Mouse (Mus musculus): ENCODE results near the gene Rab30. TPM values are rescaled to one million over a fixed set of nuclear protein-coding genes. Genes with fewer than 3 reads are reported as not detected.
"Not testable (repeated sequence)": the region's sequence is repeated elsewhere in the genome, so short reads cannot be mapped to it uniquely, and the experiment has no call there.

Gene Rab30
- total RNA-seq, 2 experiments from 2014 or later, result 4.4 to 8.0 TPM

GRCm38 (mm10) chr7:92742774-92743173 is 1.4 kb downstream of the Rab30 start:
- DNase-seq (ENCODE audit: low spot score in 2 of 2), result no peak

- no peak for DNase-seq (ENCODE audit: low spot score in 2 of 2)
Measured at GRCm38 (mm10) chr7:92743325-92743724, 1.9 kb downstream of the Rab30 start.

GRCm38 (mm10) chr7:92750395-92750794 is 9.0 kb downstream of the Rab30 start:
- no peak for DNase-seq (ENCODE audit: low spot score in 2 of 2)

DNA sequence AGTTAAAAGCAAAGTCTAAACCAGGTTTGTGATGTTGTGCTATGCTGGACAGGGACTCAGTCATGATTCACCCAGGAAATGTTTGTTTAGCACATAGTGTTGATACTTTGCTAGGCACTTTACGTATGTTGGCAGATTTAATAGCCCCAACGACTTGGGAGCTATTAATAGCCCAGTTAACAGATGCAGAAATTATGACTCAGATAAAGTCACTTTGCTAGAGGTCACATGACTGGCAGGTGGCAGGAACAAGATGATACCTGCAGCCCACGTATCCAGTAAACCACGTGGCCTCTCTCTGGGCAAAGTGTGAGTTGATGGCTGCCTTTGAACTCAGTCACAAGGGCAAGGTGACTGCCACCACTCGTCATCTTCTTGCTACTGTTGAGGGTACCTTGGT is 16.7 kb downstream of the Rab30 start:
- DNase-seq (ENCODE audit: low spot score in 2 of 2), result no peak

DNA sequence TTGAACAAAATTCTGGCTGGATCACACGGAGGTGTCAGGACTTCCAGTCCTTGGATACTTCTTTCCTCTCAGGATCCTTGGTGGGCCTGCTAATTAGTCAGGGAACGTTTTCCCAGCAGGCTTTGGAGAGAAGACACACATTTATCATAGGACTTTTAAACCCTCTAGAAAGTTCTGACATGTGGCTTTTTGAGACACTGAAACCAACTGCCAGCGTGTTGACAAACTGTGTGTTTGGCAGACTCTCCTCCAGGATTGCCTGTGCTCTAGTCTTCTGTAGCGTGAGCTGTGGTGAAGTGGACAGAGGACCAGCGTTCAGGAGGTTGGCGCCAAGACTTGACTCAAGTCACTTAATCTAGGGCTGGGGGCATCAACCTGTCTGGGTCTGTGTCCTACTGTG is 19.2 kb downstream of the Rab30 start:
- no peak for DNase-seq (ENCODE audit: low spot score in 2 of 2)

GRCm38 (mm10) chr7:92761161-92761560 is 19.8 kb downstream of the Rab30 start:
- DNase-seq (ENCODE audit: low spot score in 2 of 2), result no peak

- DNase-seq (ENCODE audit: low spot score in 2 of 2), result no peak
Measured at GRCm38 (mm10) chr7:92765426-92765825, 24.0 kb downstream of the Rab30 start.

DNA sequence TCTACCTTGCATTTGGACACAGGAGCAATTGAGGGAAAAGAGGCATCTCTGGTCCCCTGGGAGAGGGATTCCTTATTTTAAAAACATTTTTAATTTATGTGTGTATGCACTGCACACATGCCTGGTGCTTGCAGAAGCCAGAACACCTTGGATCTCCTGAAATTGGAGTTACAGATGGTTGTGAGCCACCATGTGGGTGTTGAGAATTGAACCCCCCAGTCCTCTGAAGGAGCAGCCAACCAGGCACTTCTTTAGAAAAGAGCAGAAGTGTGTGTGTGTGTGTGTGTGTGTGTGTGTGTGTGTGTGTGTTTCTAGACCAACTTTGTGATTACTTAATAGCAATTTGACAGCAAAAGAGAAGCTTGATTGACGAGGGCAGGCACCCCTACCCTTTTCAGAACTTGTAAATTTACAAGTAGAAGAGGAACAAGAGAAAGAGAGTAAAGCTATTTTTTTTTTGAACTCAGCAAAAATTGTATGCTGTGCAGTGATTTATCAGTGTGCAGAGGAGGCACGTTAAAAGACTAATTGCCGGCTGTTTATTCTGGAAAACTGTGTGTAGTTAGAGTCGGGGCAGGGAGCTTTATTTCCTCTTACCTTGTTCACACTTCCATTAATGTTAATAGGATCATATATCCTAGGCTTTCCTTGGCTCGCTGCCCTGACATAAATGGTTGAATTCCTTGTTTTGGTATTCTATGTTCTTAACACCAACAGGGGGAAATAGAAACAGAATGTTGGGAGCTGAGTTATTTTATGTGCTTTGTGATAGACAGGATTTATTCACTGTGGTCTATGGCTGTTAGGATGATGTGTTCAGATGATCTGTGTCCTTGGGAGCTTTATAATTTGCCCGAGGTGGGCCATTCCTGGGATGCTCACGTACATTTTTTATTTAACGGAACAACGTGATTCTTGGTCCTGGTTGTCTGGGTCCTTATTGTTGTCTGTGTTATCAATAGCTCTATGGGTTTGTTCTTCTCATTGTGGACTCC is 25.0 kb downstream of the Rab30 start:
- DNase-seq (ENCODE audit: low spot score in 2 of 2), result no peak

DNA sequence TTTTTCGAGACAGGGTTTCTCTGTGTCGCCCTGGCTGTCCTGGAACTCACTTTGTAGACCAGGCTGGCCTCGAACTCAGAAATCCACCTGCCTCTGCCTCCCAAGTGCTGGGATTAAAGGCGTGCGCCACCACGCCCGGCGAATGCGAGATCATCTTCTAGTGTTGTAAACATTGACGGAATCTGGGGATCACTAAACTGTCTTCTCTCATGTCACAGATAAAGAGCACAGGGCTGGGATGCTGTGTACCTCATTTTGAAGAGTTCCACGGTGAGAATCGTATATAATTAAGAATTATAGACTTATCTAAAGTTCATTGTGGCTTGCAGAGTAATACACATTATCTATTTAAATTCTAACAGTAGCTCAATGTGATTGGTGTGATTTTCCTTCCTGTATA is 26.7 kb downstream of the Rab30 start:
- not testable (repeated sequence) for DNase-seq (ENCODE audit: low spot score in 2 of 2)

GRCm38 (mm10) chr7:92768859-92769258 is 27.5 kb downstream of the Rab30 start:
- DNase-seq (ENCODE audit: low spot score in 2 of 2), result no peak

GRCm38 (mm10) chr7:92773006-92773405 is 31.6 kb downstream of the Rab30 start:
- no peak for DNase-seq (ENCODE audit: low spot score in 2 of 2)

DNA sequence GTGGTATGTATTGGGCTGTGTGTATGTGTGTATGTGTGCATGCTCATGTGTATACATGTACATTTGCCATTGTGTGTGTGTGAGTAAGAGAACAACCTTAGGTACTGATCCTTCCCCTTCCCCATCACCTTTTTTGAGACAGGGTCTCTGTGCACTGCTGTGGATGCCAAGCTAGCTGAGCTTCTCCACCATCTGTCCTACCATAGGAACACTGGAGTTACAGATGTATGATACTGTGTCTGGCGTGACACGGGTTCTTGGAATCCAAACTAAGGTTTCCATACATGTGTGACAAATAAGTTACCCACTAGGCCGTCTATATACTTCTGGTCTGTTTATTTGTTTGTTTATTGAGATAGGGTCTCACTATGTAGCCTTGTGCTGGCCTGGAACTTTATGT is 32.2 kb downstream of the Rab30 start:
- no peak for DNase-seq (ENCODE audit: low spot score in 2 of 2)

DNA sequence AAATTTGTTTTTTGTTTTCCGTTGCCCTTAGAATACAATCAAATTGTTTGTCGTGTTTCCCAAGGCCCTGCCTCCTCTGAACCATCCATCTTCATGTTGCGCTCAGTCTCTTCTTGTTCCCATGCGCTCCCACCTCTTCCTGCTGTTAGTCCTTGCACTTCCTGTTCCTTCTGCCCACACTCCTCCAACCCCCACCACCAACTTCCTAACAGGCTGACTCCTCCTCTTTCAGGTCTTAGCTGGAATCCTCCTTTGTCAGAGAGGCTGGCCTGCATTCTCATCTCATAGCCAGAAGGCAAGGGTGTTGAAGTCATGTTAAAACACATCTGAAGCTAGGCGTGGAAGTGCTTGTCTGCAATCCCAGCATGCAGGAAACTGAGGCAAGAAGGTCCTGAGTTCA is 33.3 kb downstream of the Rab30 start:
- no peak for DNase-seq (ENCODE audit: low spot score in 2 of 2)

DNA sequence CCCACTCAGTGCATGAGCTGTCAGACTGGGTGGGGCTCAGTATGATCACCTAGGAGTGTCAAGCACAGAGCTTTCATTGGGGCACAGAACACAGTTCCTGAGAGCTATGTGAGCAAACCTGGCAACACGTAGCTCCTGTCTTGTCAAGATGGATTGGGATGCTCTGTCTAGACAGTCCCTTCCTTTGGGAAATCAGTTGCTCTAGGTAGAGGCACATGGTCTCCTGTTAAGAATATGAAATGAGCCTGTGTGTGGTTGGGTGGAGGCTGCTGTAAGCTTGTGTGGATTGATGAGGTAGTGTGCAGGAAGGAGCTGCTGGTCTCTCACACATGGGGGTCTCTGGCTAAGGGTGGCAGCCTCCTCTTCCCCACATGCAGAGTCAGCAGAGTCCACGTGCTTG is 34.3 kb downstream of the Rab30 start:
- no peak for DNase-seq (ENCODE audit: low spot score in 2 of 2)

DNA sequence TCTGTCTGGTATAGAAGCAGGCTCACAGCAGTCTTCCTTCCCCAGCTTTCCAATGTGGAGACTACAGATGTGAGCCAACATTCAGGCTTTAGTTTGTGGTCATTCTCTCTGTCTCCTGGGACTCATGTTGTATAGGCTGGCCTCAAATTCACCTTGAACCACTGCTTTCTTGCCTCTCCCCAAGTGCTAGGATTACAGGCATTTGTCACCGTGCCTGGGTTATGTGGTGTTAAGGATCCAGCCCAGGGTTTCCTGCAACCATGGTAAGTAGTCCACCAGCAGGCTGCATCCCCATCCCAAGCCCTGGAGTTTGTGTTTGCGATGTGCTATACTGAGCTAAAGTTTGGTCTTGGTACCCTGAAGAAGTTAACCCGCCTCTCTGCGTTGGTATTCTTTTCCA is 35.2 kb downstream of the Rab30 start:
- DNase-seq (ENCODE audit: low spot score in 2 of 2), result no peak

- peak in 1 of 2 experiments; percentile 4 for DNase-seq (ENCODE audit: low spot score in 2 of 2)
Measured at GRCm38 (mm10) chr7:92777108-92777973, 35.9 kb downstream of the Rab30 start.

DNA sequence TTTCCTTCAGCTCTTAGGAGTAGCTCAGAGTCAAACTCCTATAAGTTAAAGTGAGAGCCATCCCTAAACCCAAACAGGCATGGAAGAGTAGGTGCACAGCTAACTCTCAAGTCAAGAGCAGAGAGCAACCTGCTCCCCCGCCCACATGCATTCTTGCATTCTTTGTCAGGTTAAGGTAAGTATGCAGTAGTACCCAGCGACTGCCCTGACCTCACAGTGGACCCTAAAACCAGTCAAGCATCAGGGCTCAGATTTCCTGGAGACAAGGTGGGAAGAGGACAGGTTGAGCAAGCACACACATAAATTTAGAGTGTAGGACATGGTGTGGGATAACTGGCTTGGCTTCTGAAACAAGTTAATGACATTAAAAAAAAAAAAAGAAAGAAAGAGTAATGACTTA is 37.7 kb downstream of the Rab30 start:
- no peak for DNase-seq (ENCODE audit: low spot score in 2 of 2)

DNA sequence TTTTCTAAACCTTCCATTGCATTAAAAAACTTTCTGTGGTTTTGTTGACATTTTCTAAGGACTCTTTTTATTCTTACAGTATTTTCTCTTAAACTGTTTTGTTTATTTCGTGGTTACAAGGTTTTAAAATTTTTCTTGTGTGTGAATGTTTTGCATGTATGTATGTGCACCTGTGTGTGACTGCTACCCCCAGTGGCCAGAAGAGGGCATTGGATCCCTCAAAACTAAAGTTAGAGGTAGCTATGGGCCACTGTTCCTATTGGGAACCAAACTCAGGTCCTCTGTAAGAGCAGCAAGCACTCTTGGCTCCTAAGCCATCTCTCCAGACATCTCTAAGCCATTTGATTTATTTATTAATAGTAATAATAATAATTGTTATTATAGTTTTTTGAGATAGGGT is 40.0 kb downstream of the Rab30 start:
- no peak for DNase-seq (ENCODE audit: low spot score in 2 of 2)

GRCm38 (mm10) chr7:92781948-92782347 is 40.5 kb downstream of the Rab30 start:
- DNase-seq (ENCODE audit: low spot score in 2 of 2), result no peak

DNA sequence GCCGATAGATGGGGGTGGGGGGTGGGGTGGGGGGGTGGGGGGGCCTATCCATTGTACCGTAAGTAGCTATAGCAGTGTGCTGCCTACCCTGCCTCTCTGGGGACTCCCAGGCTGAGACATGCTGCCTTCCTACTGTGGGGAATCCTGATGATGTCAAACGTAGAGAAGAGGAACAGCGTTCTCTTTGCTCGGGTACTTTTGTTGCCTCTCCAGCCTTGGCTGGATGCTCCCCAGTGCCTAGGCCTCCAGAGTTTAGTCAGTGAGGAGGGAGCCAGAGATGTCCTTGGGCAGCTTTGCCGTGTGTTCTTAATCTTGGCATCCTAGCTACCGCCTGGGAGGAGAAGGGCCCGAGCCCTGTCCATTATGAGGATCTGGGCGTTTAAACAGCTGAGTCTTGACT is 41.1 kb downstream of the Rab30 start:
- DNase-seq (ENCODE audit: low spot score in 2 of 2), result no peak

GRCm38 (mm10) chr7:92783166-92783806 is 41.9 kb downstream of the Rab30 start:
- DNase-seq (ENCODE audit: low spot score in 2 of 2), result no peak

Data from adrenal gland, adult 18-20 months (tissue).